Mouse (Mus musculus): ENCODE measurements around the gene Tmem204.

Tmem204 gene

GRCm38 (mm10) chr17:25015655-25016291 lies 67.6 kb downstream of the Tmem204 start, which contains the start of the genes Cramp1l and Ift140:
Gene Cramp1l, minus strand, starts transcription at chr17:25015788.
Gene Ift140, plus strand, starts transcription at chr17:25016085.
- DNase-seq (ENCODE audit: low spot score in 2 of 2) = peak; percentile 99 to 100

DNA sequence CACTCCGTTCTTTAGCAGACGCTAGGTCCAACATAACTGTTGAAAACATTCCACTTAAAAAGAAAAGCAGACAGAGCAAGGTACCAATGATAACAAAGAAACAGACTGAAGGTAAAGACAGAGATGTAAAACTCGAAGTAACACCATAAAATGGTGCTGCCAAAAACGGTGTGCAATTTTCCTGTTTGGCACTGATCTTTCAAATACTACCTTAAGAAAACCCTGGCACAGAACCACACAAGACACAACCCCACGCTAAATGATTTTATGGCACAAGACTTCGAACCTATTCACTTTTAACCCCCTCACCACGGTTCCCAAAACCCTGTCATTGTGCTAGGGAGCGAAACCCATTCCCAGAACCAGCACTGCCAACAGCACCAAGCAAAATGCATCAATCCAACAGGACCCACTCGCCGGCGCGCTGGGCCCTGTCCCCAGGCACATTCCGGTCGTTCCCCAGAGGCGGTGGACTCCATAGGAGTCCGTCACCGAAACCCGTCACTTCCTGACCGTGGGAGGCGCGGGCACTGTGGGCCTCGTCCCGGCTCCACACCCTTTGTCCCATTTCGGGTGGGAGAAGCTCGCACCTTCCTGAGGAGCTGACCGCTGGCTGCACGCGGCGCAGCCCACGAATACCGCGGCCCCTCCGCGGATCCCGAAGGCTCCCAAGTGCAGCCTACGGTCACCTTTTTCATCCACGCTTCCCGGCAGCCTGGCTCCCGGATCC lies 68.4 kb downstream of the Tmem204 start:
- DNase-seq (ENCODE audit: low spot score in 2 of 2) = peak; percentile 39 to 63

- peak in 1 of 2 experiments; percentile 5 for DNase-seq (ENCODE audit: low spot score in 2 of 2)
These were observed 69.5 kb downstream of the Tmem204 start for GRCm38 (mm10) chr17:25013606-25014501.

Measured in right cerebral cortex, adult 2 months (tissue).